Mouse (Mus musculus): ENCODE results near the gene Cphx3. TPM values are rescaled to one million over a fixed set of nuclear protein-coding genes. Genes with fewer than 3 reads are reported as not detected.
"Not testable (repeated sequence)": the region's sequence is repeated elsewhere in the genome, so short reads cannot be mapped to it uniquely, and the experiment has no call there.

Gene Cphx3
- polyA plus RNA-seq, 1 experiment from 2014 or later = not detected

DNA sequence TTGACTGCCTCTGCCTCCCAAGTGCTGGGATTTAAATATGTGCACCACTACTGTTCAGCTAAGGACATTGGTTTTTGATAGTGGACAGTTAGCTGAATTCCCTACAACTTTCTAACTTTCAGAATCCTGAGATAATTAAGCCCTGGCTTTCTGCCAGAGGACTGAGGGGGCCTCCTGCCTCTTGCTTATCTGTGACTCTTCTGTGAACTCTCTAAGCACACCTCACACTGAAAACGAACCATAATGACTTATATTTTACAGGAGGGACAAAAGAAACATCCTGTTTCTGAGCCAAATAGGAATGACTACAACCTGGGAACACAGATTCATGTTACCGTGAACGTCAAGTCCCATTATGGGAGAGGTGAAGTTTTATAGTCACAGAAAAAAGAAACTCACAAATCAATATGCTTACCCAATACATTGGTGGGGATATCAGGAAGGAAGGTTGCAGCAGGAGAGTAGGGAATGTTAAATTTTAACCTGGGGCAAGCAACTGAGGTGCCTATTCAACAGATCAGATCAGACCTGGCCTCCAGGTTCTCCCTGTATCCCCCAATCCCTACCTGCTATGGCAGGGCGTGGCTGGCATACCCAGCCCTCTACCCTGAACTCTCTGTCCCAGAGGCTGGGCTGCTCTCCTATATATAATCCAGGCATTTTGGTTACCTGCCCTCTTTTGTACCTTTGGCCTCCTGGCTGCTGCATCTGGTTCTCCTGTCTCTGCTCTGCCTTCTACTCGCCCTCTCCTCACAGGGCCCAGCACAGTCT is 5.3 kb upstream of the Cphx3 start:
- not testable (repeated sequence) for H3K4me2 ChIP-seq; H3K36me3 ChIP-seq; H3K27me3 ChIP-seq (replicated peaks); H3K4me3 ChIP-seq; ATAC-seq (ENCODE audit: insufficient number of reproducible peaks, low FRiP score); H3K27ac ChIP-seq (ENCODE audit: poor library complexity, severe bottlenecking); H3K4me1 ChIP-seq (replicated peaks); H3K9ac ChIP-seq; H3K9me3 ChIP-seq (replicated peaks)
- WGBS = no CpG with 5 or more reads among the region's 5 CpGs

DNA sequence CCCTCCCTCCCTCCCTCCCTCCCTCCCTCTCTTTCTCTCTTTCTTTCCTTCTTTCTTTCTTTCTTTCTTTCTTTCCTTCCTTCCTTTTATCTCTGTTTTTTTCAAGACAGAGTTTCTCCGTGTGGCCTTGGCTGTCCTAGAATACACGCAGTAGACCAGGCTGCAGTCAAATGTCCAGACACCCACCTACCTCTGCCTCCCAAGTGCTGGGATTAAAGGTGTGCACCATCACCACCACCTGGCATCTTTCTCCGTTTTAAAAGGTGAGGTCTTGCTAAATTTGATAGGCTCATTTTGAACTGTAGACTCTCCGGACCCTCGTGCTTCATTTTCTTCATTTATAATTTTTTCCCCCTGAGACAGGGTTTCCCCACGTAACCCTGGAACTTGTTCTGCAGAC is 881 bp upstream of the Cphx3 start, which contains the start of gene Cphx2:
TSS of gene Cphx2 (plus strand) at position 301 of the 400 bp plus-strand sequence.
- not testable (repeated sequence) for H3K27me3 ChIP-seq (replicated peaks); ATAC-seq (ENCODE audit: insufficient number of reproducible peaks, low FRiP score); H3K4me3 ChIP-seq; H3K27ac ChIP-seq (ENCODE audit: poor library complexity, severe bottlenecking); H3K4me1 ChIP-seq (replicated peaks); H3K36me3 ChIP-seq; H3K9ac ChIP-seq; H3K9me3 ChIP-seq (replicated peaks); H3K4me2 ChIP-seq
- no CpG with 5 or more reads among the region's 6 CpGs for WGBS

DNA sequence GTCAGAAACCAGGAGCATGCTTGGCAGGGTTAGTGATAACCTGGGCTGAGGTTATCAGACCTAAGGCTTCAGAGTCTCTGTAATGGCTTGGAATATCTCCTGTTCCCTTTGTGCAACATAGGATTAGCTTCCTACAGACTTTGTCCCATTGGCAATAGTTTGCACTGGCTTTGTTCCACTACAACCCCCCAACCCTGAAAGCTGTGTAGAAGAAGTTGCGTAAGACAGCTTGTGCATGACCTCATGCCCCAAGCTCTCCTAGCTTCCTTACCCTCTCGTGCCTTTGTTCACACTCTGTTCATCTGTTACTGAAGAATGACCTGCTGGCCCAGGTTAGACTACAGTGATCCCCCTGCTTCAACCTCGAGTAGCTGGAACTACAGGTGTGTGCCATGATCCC is 15.5 kb downstream of the Cphx3 start:
- H3K36me3 ChIP-seq; H3K4me1 ChIP-seq (replicated peaks); H3K27me3 ChIP-seq (replicated peaks); H3K9me3 ChIP-seq (replicated peaks); H3K4me3 ChIP-seq; H3K27ac ChIP-seq (ENCODE audit: poor library complexity, severe bottlenecking); H3K9ac ChIP-seq; H3K4me2 ChIP-seq; ATAC-seq (ENCODE audit: insufficient number of reproducible peaks, low FRiP score): not testable (repeated sequence)
- WGBS = no CpG with 5 or more reads among the region's 3 CpGs

DNA sequence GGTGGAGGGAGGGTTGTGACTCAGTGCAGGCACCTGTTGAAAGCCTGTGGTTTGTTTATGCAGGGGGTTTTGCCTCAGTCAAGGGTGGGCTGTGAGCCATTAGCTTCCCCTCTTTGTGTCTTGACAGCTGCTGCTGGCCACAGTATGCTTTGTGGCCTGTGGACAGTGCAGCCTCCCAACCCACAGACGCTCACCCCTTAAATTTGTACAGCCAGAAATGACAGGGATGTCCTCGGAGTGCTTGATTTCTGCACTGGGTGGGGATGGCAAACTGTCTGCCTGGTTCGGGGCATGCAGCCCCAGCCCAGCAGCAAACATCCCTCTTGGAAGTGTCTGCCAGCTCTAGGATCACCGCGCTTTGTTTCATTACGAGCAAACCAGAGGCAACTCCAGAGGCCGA is 36.1 kb downstream of the Cphx3 start, which contains the start of gene Duxbl2:
TSS of gene Duxbl2 (plus strand) at position 200 of the 400 bp plus-strand sequence.
- not testable (repeated sequence) for H3K4me3 ChIP-seq; H3K4me1 ChIP-seq (replicated peaks); H3K27ac ChIP-seq (ENCODE audit: poor library complexity, severe bottlenecking); H3K4me2 ChIP-seq; H3K9me3 ChIP-seq (replicated peaks); H3K36me3 ChIP-seq; H3K27me3 ChIP-seq (replicated peaks); H3K9ac ChIP-seq; ATAC-seq (ENCODE audit: insufficient number of reproducible peaks, low FRiP score)
- WGBS = no CpG with 5 or more reads among the region's 7 CpGs

DNA sequence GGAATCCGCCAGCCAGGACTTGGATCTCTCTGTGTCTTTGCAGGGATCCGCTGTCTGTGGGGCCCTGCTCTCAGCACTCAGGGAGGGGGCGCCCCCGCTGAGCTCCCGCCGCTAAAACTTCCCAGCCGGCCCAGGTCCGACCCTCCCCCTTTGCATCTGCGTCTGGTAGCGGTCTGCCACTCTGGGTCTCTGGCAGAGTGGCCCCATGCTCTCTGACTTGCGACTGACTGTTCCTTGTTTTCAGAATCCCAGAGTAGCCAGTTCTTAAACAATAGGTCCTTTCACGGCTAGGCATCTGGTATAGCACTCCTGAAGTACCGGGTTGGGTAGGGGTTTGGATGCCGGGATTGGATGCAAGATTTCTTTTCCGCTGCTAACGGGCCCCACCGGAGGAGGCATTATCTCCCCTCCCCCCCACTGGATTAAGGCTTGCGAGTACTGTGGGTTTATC is 36.5 kb downstream of the Cphx3 start:
- not testable (repeated sequence) for H3K4me2 ChIP-seq; H3K9me3 ChIP-seq (replicated peaks); H3K36me3 ChIP-seq; H3K27me3 ChIP-seq (replicated peaks); H3K27ac ChIP-seq (ENCODE audit: poor library complexity, severe bottlenecking); H3K4me1 ChIP-seq (replicated peaks); ATAC-seq (ENCODE audit: insufficient number of reproducible peaks, low FRiP score); H3K4me3 ChIP-seq; H3K9ac ChIP-seq
- WGBS = no CpG with 5 or more reads among the region's 18 CpGs

DNA sequence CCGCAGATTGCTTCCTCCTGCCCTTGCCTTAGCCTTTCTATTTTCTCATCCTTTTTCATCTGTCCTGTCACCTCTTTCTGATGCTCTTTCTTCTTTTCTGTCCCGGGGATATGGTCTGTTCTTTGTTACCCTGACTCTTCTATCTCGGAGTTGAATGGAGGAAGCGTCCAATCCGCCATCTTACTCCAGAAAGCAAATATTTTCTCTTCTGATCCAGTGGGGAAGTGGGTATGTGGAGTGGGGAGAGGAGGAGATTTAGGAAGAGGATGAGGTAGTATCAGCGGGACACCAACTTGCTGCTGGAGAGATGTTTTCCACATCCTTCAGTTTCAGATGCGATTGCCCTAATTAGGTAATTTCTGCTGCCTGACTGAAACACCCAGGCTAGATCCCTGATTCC is 37.0 kb downstream of the Cphx3 start:
- not testable (repeated sequence) for H3K9ac ChIP-seq; ATAC-seq (ENCODE audit: insufficient number of reproducible peaks, low FRiP score); H3K4me3 ChIP-seq; H3K9me3 ChIP-seq (replicated peaks); H3K36me3 ChIP-seq; H3K4me1 ChIP-seq (replicated peaks); H3K27me3 ChIP-seq (replicated peaks); H3K27ac ChIP-seq (ENCODE audit: poor library complexity, severe bottlenecking); H3K4me2 ChIP-seq
- no CpG with 5 or more reads among the region's 7 CpGs for WGBS

DNA sequence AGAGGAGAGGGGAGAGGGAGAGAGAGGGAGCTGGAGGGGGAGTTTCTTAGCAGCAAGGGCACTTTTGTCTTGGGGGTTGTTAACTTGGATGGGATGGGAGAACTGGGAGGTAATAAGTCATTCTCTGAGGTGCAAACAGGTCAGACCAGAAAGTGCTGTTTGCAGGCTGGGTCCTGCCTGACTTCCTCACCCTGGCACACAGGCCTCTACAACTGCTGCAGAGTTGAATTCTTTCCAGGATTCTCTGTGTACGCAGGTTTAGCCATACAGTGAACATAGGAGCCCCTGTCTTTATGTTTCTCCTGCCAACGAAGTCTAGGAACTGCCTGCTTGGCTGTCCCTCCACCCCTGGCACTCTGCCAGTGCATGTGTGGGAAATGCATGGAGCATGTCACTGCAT is 65.0 kb downstream of the Cphx3 start:
- not testable (repeated sequence) for H3K9ac ChIP-seq; ATAC-seq (ENCODE audit: insufficient number of reproducible peaks, low FRiP score); H3K4me3 ChIP-seq; H3K4me2 ChIP-seq; H3K4me1 ChIP-seq (replicated peaks); H3K27me3 ChIP-seq (replicated peaks); H3K27ac ChIP-seq (ENCODE audit: poor library complexity, severe bottlenecking); H3K36me3 ChIP-seq; H3K9me3 ChIP-seq (replicated peaks)
- no CpG with 5 or more reads among the region's 2 CpGs for WGBS

DNA sequence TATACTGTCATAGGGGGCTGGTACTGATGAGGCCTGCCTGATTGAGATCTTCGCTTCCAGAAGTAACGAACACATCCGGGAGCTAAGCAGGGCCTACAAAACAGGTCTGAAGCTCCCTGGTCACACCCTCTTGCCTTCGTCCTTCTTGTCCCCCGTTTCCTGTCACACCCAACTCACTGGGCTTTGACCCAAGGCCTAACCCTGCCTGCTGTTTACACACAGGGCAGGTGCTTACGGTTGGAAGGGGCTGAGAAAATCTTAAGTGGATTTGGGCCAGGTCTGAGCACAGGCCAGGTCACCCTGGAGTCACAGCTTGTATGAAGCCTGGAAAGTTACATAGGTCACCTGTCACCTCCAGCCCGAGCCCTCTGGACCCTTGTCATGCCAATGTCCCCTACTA is 73.9 kb downstream of the Cphx3 start:
- H3K27ac ChIP-seq (ENCODE audit: poor library complexity, severe bottlenecking); H3K9me3 ChIP-seq (replicated peaks); ATAC-seq (ENCODE audit: insufficient number of reproducible peaks, low FRiP score); H3K36me3 ChIP-seq; H3K4me3 ChIP-seq; H3K27me3 ChIP-seq (replicated peaks); H3K4me1 ChIP-seq (replicated peaks); H3K4me2 ChIP-seq; H3K9ac ChIP-seq: not testable (repeated sequence)
- no CpG with 5 or more reads among the region's 7 CpGs for WGBS

DNA sequence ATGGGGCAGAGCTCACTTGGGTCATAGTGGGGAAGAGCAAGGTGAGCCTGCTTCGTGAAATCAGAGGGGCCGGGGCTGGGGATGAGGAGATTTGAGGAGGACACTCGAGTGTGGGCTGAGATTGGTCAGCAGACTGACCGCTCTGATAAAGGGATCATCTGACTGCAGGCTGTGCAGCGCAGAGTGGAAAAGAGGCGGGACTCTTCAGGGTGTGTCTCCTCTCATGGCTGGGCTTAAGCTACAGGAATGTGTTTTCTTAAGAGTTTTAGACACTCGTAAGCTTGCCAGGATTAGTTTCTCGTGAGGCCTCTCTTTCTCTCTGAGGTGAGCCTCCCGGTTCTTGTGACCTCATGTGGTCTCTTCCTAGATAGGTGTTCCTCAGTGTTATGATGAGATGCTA is 79.1 kb downstream of the Cphx3 start:
- not testable (repeated sequence) for ATAC-seq (ENCODE audit: insufficient number of reproducible peaks, low FRiP score); H3K36me3 ChIP-seq; H3K9ac ChIP-seq; H3K4me3 ChIP-seq; H3K27me3 ChIP-seq (replicated peaks); H3K4me2 ChIP-seq; H3K27ac ChIP-seq (ENCODE audit: poor library complexity, severe bottlenecking); H3K4me1 ChIP-seq (replicated peaks); H3K9me3 ChIP-seq (replicated peaks)
- no CpG with 5 or more reads among the region's 9 CpGs for WGBS

DNA sequence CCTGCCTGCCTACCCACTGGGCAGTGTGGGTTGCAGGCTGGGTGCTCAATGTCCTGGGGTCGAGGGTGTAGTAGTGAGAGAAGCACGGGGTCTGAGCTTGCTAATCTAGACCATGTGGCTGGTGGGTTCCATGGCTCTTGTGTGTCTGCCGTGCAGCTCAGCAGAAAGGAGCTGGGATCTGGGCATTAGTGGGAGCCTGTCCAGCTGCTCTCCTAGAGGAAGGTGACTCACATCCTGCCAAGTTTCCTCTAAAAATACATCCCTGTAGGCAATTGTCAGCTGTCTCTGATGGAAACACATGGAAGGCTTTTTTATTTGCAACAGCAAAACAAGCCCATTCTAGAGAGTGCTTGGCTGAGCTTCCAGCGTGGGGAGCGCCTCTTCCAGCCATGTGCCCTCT is 80.3 kb downstream of the Cphx3 start:
- not testable (repeated sequence) for H3K9me3 ChIP-seq (replicated peaks); H3K27ac ChIP-seq (ENCODE audit: poor library complexity, severe bottlenecking); H3K4me2 ChIP-seq; H3K27me3 ChIP-seq (replicated peaks); H3K4me3 ChIP-seq; H3K9ac ChIP-seq; H3K4me1 ChIP-seq (replicated peaks); ATAC-seq (ENCODE audit: insufficient number of reproducible peaks, low FRiP score); H3K36me3 ChIP-seq
- no CpG with 5 or more reads among the region's 5 CpGs for WGBS

DNA sequence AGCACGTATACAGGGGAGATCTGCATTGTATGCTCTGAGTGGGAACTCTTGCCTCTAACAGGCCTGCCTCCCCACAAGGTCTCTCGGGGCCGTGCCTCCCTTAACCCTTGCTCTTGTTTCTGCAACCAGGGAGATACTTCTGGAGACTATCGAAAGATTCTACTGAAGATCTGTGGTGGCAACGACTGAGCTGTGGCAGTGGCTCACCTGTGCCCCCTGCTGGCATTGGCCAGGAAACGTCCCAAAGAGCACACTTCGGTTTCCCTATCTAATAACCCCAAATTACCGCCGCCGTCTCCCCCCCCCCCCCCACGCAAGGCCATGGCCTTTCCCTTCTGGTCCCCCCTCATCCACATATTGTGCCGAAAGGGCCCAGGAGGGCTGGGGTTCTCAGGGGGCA is 83.2 kb downstream of the Cphx3 start:
- not testable (repeated sequence) for H3K9me3 ChIP-seq (replicated peaks); H3K4me1 ChIP-seq (replicated peaks); H3K4me2 ChIP-seq; H3K4me3 ChIP-seq; H3K27me3 ChIP-seq (replicated peaks); H3K36me3 ChIP-seq; H3K27ac ChIP-seq (ENCODE audit: poor library complexity, severe bottlenecking); H3K9ac ChIP-seq; ATAC-seq (ENCODE audit: insufficient number of reproducible peaks, low FRiP score)
- no CpG with 5 or more reads among the region's 12 CpGs for WGBS

DNA sequence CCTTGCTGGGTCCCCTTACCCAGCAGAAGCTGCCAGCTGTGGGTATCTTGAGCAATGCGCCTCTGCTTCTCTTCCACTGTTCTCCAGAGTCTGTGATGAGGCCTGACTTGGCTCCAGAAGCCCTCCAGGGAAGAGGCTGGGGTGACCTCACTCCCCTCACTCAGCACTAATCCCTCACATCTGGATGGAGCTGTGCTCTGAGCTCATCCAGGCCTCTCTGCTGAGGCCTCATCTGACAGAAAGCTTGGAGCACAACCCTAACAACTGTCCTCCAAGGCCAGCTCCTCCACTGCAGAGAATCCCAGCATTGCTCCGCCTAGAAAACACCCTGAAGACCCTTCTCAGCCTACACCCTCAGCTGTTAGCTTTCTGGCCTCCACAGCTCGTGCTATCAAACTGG is 91.9 kb downstream of the Cphx3 start:
- H3K9me3 ChIP-seq (replicated peaks); H3K36me3 ChIP-seq; H3K4me1 ChIP-seq (replicated peaks); H3K27me3 ChIP-seq (replicated peaks); H3K27ac ChIP-seq (ENCODE audit: poor library complexity, severe bottlenecking); H3K9ac ChIP-seq; ATAC-seq (ENCODE audit: insufficient number of reproducible peaks, low FRiP score); H3K4me3 ChIP-seq; H3K4me2 ChIP-seq: not testable (repeated sequence)
- no CpG with 5 or more reads among the region's 3 CpGs for WGBS

All from heart, embryonic 12.5 days (tissue).